Mouse (Mus musculus): ENCODE data around the gene Pcyt2.

DNA sequence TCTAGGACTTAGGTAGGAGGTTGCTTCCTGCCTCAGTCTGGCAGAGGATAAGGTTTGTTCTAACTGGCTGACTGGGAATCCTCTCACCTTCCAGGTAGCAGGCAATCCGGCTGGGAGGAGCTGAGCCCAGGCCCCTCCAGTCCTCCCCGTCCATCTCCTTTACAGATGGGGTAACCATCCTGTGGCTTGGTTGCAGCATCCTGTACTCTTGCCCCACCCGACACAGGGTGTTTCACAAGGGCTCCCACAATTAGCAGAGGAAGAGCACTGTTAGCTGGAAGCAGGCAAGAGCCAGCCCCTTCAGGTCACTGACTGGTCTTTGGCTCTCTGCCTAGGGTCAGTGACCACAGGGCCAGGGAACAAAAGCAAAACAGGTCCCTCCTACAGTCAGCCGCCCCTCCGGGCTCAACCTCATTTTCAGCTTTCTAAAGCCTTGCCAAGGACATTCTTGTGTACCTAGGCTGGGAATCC, 12.7 kb upstream of the Pcyt2 start:
- TF ChIP-seq CTCF (conservative IDR thresholded peaks at IDR 0.05; ENCODE audit: insufficient read depth, insufficient read length, low read depth, low read length) = no peak
- no peak for TF ChIP-seq POLR2A (IDR thresholded peaks at IDR 0.05; ENCODE audit: low read depth, low read length)
